Mouse (Mus musculus) monocyte, adult 5-6 weeks (primary cell): ENCODE measurements around the gene Slc4a11. TPM values are rescaled to one million over a fixed set of nuclear protein-coding genes. Genes with fewer than 3 reads are reported as not detected.

Experiments used
- ATAC-seq: fragments of 153-309, 156-312 bp; replicated peaks from 2 replicates; pipeline ENCODE4 v1.8.0; 2017; ENCODE audit warnings: mild to moderate bottlenecking; ENCODE audit not compliant: low TSS enrichment, insufficient number of reproducible peaks, severe bottlenecking, poor library complexity, low FRiP score
- total RNA-seq: library from RNA; stranded (forward); fragments of 200-1000, 200-491, 200-594 nt; gene quantifications from 3 replicates; pipeline ENCODE4 v1.2.3, GENCODE M21; 2017

Gene Slc4a11
- total RNA-seq, 1 experiment from 2014 or later = not detected

- ATAC-seq = no peak
These were observed 55.8 kb downstream of the Slc4a11 start for GRCm38 (mm10) chr2:130641351-130642025.

DNA sequence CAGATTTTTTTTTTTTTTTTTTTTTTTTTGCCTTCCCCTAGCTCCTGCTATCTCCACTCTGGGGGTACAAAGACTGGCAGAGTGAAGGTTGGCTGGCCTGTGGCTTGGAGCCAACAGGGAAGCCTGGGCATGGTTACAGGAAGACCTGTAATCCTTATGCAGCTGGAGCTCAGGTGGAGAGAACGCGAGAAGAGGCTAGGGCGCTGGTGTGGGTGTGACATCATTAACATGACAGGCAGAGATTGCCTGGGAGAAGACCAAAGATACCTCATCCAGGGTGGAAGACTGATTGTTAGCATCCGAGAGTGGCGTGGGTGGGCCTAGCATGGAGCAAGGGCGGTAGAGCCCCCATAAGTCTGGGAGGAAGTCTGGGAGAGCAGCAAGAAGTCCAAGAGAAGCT lies 58.0 kb downstream of the Slc4a11 start:
- ATAC-seq = no peak

DNA sequence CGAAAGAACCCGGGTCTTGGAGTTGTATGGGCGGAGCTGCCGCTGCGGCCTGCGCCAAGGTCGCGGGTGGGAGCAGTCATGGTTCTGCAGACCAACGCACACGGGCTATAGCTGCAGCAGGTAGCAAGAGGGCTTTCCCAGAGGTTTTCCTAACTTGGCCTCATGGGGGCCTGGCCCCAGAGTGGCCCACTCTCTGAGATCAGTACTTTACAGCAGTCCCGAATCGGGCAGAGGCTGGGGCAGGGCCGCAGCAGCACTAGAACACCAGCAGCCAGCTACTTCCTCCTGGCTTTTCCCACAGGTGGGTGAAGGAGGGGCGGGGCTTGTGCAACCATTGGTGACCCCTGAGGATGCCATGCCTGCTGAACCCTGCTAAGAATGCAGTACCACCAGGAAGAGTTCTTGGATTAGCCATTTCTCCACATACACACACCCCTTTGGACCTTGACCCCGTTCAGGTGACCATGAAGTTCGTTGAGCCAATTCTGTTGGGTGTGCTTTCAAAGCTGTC lies 59.2 kb downstream of the Slc4a11 start:
- no peak for ATAC-seq

DNA sequence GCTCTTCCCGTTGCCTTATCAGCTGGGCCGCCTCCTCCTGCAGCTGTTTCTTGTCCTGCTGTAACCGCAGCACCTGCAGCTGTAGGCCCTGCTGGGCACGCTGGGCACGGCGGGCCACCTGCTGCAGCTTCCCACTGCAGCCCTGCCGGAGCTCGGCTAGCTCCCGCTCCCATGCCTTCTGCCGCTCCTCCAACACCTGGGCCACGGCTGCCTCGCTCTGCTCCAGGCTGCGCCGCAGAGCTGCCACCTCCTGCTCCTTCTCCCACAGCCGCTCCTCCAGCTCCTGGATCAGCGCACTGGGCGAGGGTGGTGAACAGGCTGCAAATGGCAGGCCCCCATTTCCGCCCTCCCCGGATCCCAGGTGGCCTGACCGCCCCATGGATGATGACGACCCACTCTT lies 61.5 kb downstream of the Slc4a11 start:
- no peak for ATAC-seq

GRCm38 (mm10) chr2:130634739-130635411 lies 62.4 kb downstream of the Slc4a11 start:
- no peak for ATAC-seq

Other genes with a start within 250 kb of the Slc4a11 start
- gene Ptpra, start 247.2 kb downstream of the Slc4a11 start, total RNA-seq = 103 to 177 TPM (median 151 TPM) in 3 replicates
- gene Mrps26, start 133.8 kb downstream of the Slc4a11 start, total RNA-seq = 12.2 to 32.6 TPM (median 25.0 TPM) in 3 replicates
- not detected in 3 replicates for gene Oxt, start 121.3 kb downstream of the Slc4a11 start, total RNA-seq
- gene Avp, start 115.0 kb downstream of the Slc4a11 start, total RNA-seq = not detected in 3 replicates
- gene Fastkd5, start 67.5 kb downstream of the Slc4a11 start, total RNA-seq = 5.1 to 10.8 TPM (median 9.0 TPM) in 3 replicates
- 2.9 to 5.1 TPM (median 3.5 TPM) in 3 replicates for gene Ubox5, start 67.5 kb downstream of the Slc4a11 start, total RNA-seq
- 0.29 to 0.95 TPM (median 0.85 TPM) in 3 replicates for gene Lzts3, start 54.7 kb downstream of the Slc4a11 start, total RNA-seq
- gene Ddrgk1, start 32.9 kb downstream of the Slc4a11 start, total RNA-seq = 79.9 to 114 TPM (median 86.8 TPM) in 3 replicates
- 33.0 to 47.1 TPM (median 41.8 TPM) in 3 replicates for gene Itpa, start 29.9 kb downstream of the Slc4a11 start, total RNA-seq
- gene 4930402H24Rik, start 208.9 kb upstream of the Slc4a11 start, total RNA-seq = 9.0 to 34.0 TPM (median 14.8 TPM) in 3 replicates
- gene Atrn, start 209.0 kb upstream of the Slc4a11 start, total RNA-seq = 7.9 to 15.1 TPM (median 13.4 TPM) in 3 replicates